Mouse (Mus musculus) retina, postnatal 7 days (tissue): ENCODE measurements around the gene Abcb9.

Source experiments
- DNase-seq: peaks from one replicate; pipeline ENCODE4 v3.0.0-alpha.2; 2012; ENCODE audit warnings: low read depth, low spot score

Gene Abcb9

DNA sequence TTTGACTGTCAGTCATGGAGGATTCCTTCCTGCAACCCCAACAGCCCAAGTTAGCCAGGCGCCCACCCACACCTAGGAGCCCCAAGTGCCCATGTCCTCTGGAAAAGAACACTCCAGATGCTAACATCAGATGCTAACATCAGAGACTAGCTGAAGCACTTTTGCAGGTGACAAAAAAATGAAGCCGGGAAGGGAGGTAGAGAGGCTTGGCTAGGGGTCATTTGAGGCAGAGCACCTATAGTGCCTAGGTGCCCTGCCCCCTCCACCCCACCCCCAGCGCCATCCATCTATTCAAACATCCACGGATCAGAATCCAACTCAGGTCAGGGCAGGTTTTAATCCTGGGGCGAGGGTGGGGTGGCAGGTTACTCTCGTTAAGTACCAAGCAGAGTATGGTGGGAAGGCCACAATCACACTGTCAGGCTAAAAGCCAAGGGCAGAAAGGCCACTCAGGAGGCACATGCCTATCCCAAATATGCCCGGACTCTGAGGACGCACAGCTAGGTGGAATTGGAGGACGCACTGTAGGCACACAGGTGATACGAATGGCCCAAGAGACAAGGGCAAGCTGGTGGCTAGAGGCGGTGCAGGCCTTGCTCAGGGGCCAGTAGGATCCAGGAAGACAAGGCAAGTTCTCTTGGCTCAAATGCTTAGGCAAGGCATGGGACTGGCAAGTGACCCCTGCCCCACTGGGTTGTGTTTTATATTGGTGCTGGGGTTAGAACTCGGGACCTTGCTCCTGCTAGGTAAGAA lies 1.6 kb downstream of the Abcb9 start:
- no peak for DNase-seq

DNA sequence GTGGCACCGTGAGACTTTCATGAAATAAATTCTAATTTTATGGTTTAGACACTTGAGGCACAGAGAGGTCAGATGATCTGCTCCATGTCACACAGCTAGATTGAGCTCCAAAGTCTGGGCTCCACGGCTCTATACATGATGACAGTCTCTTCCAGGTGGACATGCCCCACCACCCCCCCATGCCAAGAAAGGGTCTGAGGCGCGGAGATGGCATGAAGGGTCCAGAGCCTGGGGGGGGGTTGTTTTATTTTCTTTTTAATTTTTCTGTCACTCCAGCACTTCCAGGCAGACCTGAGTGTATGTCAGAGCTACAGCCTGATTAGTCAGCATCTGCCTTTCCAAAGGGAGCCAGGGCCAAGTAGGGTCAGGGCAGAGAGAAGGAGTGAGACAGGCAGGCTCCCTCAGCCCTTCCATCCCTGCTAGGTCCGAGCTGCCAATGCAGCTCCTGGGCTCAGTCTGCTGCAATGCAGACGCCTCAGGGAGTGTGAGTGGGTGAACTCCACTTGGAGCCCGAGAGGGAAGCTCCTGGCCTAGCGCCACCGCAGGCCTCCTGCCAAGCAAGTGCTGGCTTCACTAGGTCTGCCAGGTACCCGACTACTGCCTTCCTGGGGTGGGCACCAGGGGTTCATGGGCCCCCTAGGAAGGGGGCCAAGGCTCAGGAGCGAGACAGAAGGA lies 2.3 kb downstream of the Abcb9 start:
- no peak for DNase-seq

DNA sequence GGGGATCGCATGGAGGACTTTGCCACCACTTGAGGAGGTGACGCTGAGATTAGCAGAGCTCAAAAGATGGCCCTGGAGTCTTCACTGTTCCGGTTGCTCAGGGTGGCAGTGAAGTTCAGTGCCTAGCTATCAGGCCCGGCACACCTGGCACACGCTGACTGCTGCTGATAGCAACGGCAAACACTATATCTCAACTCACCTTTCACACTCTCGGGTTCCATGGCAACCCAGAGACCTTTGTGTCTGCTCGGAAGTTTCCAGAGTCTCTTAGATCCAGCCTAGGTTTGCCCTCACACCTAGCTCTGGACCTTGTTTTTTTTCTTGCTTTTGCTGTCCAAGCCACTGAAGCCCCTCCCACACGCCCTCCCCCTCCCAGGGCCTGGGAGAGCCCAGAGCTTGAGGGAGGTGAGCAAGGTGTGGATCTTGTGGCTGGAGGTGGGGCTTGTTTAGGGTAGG lies 3.6 kb downstream of the Abcb9 start:
- no peak for DNase-seq

DNA sequence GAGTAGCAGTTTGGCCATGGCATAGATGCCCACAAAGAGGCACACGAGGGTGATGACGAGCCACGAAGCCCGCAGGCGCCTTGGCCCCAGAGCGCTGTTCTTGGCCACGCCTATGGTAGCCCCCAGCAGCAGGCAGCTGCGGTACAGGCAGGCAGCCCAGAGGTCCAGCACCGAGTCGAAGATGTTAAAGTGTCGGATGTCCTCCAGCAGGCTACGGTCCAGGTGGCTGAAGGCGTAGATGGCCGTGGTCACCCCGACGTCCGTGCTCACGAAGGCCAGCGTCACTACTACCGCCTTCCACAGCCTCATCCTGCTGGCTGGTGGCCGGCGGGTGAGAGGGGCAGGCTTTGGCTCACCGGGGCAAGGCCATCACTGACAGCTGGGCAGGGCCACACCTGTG lies 5.7 kb downstream of the Abcb9 start:
- no peak for DNase-seq

DNA sequence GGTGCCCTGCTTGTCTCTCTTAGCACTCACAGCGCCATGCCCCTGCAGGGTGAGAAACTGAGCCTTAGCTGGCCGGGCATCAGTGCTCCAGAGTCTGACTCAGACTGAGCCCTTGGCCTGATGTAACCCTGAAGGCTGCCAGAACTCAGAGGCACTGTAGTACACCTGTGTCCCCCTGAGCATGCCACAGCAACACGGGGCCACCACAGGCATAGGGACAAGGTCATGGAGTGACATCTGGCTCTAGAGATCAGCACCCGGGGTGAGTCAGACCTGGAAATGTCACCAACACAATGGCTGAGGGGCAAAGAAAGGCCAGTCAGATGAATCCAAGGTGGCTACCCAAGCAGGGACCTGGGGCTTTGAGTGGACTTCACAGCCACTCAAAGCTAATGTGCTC lies 8.7 kb downstream of the Abcb9 start:
- DNase-seq, result no peak

DNA sequence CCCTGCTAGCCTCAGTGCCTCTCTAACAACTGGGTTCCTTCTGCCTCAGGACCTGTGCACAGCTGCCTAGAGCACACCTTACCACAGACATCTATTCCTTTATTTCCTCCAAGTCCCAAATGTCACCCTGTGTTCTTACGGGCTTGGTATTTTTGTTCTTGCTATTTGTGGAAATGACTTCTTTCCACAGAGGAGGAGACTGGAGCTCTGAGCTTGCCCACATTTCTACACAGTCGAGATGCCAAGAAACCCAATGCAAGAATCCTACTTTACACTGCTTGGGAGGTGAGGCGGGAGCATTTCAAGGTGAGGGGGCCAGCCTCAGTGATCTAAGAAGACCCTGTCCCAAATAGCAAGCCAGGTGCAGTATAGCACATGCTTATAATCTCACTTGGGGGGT lies 10.1 kb downstream of the Abcb9 start:
- no peak for DNase-seq

DNA sequence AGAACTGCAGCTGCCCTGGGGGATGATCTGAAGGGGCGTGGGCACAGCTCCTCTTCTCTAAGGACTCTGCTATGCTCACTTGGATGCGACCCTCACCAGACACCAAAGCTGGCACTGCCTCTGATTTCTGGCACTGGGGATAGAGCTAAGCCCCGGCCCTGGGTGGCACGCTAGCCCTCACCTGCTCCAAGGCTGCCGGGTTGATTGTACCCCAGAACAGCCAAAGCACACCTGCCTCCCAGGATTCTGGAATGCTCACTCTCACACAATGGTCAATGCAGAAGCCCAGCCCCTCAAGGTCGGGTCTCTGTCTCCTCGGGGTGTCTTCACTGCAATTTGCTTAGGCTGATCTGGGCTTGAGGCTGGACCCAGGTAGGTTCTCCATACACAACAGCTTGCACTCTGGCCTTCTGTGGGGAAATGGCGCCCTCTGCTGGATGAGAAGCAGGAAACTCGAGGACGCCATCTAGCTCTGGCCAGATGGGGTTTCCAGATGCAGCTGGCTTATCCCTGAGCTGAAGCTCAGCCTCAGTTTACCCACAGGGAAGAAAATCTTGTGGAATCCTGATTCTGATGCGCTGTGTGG lies 10.9 kb downstream of the Abcb9 start:
- peak; percentile 80 for DNase-seq

DNA sequence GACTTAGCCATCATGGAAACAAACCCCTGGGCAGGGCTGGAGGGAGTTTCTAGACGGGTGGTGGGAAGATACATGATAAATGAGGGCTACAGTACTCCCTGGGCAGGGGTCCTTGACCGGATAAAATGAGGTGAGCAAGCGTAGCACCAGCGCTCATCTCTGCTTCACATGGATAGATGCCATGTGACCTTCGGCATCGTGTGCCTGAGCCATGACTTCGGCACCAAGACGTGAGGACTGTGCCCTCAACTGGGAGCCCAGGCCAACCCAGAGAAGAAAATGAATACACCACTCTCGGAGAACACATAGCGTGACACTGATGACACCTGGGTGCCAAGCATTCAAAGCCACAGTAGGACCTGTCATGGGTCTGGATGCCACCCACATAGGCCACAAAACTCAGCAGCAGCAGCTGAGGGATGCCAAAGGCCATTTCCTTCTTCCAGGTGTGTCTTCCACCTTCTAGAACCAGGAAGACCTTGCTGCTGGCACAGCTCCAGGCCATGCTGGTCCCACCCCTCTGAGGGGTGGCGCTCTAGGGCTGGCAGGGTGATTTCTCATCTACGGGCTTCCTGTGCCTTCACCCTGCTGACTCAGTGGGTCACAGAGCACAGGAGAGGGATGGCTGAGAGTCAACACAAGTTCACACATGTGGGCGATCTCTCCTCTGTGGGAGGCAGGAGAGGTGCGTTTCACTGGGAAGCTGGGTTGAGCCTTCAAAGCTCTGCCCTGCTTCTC lies 11.6 kb downstream of the Abcb9 start:
- DNase-seq, result no peak

DNA sequence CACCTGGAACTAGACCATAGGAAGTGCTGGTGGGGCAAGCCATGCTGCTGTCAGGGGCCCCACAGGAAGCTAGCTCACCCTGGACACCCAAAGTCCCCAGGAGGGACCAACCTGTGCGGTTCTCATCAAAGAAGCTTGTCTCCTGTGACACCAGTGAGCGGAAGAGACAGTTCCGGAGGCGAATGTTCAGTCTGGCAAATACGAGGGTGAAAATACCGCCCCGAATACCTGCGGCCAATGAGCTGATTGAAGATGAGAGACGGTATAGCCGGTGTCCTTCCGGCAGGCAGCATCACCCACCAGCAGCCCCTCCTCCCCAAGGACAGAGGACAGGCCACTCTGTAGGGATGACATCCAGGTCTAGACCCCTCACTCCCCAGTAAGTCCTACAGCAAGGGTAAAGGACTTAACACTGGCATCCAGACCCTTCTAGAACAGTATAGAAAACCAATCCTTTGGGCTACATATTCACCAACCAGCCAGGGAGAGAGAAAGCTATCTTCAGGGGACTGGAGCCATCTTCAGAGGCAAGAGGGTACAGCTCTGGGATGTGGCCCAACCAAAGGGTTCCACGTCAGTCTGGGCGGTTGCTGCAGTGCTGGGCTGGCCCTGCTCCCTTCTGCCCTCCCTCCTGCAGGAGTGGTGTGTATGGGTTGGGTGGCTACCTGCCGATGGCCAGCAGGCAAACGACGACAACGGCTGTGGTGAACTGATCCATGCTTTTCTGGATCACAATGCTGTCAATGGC lies 12.5 kb downstream of the Abcb9 start:
- DNase-seq, result no peak

DNA sequence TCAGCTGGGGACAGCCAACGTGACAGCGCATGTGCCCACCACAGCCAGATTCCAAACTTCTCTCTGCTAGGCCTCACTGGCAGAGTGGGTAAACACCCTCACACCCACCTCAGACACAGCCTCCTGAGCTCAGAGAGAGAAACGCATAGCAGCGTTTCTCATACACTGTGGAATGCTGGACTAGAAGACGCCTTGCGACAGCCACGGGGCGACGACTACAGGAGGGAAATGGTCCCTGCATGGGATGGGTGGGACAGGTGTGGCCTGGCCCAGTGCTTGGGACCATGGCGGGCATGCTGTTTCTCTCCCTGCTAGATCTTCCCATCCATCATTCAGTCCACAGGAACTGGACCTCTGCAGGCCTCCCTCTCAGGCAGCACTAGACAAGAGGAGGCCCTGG lies 13.2 kb downstream of the Abcb9 start:
- DNase-seq, result no peak

DNA sequence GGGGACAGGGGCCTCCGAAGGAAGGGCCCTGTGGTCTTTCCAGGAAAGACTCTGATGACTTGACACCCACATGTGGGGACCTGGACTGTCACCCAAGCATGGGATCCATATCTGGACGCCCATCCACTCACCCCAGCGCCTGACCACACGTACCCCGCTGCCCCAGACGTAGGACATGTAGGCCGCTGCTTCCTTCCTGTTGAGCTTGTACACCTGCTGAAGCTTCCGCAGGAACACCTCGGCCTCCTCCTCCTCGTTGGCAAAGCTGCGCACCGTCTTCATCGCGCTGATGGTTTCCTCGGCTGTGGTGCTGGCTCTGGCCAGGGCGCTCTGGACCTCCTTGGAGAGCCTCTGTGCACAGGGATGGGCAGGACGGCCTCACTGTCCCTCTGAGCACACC lies 15.7 kb downstream of the Abcb9 start:
- DNase-seq, result no peak

DNA sequence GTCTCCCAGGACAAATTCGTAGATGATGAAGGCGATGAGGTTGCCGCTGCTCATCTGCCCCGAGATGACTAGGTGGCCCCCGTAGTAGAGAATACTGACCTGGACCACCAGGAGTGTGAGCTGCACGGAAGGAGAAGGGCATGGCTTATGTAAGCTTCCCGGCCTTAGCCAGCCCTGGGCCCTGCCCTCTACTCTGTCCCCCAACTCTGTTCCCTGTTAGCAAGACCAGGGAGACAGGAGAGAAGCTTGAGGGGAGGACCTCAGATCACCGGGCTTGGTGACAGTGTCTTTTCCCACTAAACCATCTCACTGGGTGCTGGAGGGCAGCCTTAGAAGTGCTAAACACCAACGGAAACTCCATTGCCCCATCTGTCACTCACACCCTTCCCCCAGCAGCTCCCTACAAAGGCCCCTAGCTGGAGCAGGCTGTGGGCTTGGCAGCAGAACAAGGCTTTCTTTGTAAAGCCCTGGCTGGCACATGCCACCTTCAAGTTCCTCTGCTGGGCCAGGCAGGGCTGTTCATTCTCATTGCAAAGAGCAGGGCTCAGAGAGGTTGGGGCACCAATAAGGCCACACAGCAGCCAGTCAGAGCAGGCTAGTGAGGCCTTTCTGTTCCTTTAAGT lies 16.7 kb downstream of the Abcb9 start:
- peak; percentile 46 for DNase-seq

DNA sequence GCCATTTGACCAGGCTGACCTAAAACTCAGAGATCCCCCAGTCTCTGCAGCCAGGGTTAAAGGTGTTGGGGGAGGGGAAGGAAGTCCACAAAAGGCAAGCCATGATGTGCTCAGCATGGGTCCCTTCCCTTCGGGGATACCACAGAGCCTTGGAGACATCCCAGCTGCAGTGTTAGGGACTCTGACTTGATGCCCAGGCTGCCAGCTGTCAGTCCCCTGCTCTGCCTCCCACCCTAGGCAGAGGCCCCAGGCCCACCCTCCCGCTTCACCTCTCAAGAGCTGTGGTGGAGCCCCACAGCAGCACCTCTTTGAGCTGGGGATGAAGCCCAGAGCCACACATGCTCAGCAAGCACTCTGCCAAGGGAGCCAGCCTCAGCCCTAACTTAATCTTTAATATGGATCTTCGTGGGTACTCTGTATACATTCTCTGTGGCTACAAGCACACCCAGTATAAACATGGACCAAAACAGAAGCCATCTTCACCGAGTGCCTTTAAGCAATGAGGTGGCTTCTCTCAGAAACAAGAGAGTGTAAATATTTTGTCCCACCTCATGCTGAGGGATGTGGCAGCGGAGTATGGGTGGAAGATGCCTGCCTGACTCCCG lies 17.6 kb downstream of the Abcb9 start:
- DNase-seq, result no peak

DNA sequence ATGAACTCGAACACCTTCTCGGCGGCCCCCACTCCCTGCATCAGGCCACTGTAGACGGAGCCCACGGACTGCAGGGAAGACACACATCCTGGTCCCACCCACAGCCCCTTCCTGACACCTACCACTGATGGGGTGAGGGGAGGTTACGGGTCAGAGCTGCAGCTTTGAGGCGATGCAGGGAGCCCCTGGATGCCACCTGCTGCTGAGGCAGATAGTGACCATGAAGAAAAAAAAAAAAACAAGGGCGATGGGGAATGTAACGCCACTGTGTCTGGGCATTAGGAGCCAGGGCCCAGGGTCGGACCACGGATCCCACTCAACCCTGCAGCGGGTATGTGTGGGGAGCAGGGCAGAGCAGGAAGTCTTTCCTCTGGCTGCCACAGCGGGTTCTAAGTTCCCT lies 18.4 kb downstream of the Abcb9 start:
- DNase-seq, result no peak

DNA sequence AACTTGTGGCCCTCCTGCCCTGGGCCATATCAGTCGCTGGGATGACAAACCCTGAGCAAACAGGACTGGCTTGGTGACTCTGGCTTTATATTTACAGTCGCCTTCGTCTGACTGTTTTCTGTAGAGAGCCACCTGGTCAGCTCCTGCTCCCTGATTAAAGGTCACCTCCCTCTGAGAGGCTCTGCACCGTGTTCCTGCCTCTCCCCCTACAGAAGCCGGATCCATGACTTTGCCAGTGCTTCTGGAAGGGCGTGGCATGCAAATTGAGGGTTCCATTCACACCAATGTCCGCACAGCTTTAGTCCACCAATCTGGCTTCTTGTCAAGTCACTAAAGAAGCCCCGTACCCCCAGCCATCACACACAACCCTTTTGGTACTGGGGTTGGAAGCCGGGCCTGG lies 19.0 kb downstream of the Abcb9 start:
- DNase-seq, result no peak

DNA sequence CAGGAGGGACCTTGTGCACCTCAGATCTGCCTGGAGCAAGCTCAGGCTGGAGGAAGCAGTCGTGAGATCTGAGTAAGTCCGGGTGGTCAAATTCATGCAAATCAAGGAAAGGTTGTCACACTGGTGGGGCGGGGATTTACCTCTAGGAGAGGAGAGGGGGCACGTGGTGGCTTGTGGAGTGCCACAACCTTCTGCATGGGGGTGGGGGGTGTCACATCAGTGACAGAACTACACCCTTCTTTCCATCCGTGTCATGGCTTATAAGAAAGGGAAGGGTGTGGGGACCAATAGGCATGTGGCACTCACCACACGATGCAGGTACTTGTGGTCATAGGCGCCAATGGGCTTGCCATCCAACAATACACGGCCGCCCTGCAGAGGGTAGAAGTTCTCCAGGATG lies 19.9 kb downstream of the Abcb9 start:
- DNase-seq, result no peak

DNA sequence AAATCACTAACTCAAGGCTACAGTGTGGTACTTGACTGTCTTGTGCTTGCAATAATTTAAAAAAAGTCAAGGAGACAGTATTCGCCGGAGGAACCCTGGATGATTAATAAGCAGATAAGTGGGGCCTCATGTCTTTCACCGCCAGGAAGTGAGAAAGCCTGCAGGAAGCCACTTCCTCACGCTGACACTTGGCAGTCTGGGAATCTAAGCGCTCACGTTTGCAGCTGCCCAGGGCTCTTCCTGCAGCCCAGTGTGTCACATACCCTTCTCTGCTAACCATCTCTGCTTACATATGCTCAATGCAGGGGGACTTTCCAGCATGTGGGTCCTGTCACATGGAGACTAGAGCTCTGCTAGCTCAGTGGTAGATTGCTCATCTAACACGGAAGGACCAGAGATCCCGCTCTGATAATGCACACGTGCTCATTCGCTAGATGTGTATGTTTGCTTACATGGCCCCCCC lies 20.7 kb downstream of the Abcb9 start:
- DNase-seq, result no peak

DNA sequence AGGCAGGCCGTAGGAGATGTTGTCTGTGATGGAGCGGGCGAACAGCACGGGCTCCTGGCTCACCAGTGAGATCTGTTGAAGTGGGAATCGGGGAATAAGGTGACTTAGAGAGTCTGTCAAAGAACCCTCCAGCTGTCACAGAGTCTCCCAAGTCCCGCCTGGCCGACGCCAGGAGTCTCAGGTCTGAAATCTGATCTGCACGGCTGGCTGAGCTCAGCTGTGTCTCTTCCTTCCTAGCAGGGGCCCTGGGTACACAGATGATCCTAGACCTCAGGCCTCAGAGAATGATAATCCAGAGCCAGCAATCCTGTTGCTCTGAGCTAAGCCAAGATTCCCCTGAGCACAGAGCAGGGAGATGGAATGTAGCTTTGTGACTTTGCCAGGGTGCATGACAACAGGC lies 21.9 kb downstream of the Abcb9 start:
- DNase-seq, result no peak

DNA sequence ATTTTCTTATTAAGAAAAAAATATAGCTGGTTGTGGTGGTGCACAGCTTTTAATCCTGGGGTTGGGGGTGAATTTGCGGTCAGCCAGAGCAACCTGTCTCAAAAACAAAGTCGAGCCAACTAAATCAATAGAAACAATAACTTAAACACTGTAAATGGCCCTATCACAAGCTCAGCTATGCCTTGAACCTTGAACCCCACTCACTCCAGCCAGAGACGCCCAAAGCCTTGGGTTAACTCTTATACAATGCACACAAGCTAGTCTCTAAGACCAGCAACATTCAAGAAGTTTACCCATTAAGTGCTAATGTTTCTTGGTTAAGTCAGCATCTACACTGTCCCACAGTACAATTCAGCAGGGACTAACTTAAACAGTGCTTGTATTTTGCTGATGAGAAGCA lies 25.9 kb downstream of the Abcb9 start:
- DNase-seq, result no peak

DNA sequence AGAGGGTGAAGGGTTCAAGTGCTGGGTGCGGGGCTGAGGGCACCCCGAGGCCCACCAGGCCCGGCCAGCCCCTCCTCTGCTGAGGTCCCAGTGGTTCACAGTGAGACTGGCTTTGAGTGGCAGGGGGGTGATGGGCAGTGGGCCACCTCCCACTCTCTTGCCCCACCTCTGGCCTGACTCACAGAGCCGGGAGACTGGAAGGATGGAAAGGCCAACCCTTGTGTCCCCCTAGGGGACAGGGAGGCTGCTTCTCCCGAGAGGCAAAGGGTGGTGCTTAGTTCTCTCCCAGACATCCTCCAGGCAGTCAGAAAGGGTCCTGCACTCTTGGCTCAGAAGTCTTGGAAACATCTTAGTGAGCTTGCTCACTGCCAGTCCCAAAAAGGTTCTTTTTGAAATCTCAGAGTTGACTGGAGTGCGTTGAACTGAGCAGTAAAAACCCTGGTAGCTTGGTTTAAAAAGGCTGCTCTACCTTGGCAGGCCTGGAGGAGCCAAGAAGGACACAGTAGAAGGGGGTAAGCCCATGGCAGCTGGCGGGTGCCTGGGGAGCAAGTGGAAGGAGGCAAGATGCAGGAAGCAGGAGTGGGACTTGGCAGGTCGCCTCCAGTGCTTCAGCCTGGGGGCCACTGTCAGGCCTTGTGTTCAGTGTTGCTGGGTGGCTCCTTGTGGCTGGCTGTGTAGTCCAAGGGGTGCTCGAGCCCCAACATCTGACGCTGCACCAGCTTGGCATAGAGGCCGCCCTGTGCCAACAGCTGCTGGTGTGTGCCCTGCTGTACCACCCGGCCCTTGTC lies 33.4 kb downstream of the Abcb9 start:
- no peak for DNase-seq
